Mouse (Mus musculus) kidney, postnatal 36 days (tissue): ENCODE data around the gene Ebi3.

Source experiments
- DNase-seq, 2 experiments: peaks; one replicate each; pipeline ENCODE4 v3.0.0; 2021 to 2022; ENCODE audit warnings: mixed read lengths in 2 of 2

Ebi3 gene

GRCm38 (mm10) chr17:56005415-56006061 is 53.1 kb downstream of the Ebi3 start, which contains the start of the genes Stap2 and Mpnd:
Stap2 (minus strand) TSS chr17:56005584.
Mpnd (plus strand) TSS chr17:56005711.
- DNase-seq, result peak; percentile 73 to 81
